Mouse (Mus musculus) stomach, embryonic 15.5 days (tissue): ENCODE data around the gene Vps37c. TPM values are rescaled to one million over a fixed set of nuclear protein-coding genes. Genes with fewer than 3 reads are reported as not detected.

Experiments
- ATAC-seq: fragments of 200-750 bp; cut with Nextera tagmentation; 2 replicates; pipeline ENCODE4 v1.8.0; 2017; ENCODE audit warnings: low read depth, moderate number of reproducible peaks, moderate TSS enrichment; ENCODE audit not compliant: insufficient read depth, low FRiP score
- H3K27ac ChIP-seq: fragments of 300-500 bp; sonication (generic); 2 replicates; pipeline ENCODE4 v1.5.1; 2015; ENCODE audit warnings: mild to moderate bottlenecking, inconsistent platforms
- H3K27me3 ChIP-seq: fragments of 300-500 bp; sonication (generic); replicated peaks from 2 replicates; pipeline ENCODE4 v1.6.1; 2015; ENCODE audit warnings: inconsistent platforms
- H3K36me3 ChIP-seq: fragments of 300-500 bp; sonication (generic); 2 replicates; pipeline ENCODE4 v1.6.1; 2015; ENCODE audit warnings: inconsistent platforms
- H3K4me1 ChIP-seq: fragments of 300-500 bp; sonication (generic); 2 replicates; pipeline ENCODE4 v1.6.1; 2015; ENCODE audit warnings: inconsistent platforms
- H3K4me2 ChIP-seq: fragments of 300-500 bp; sonication (generic); 2 replicates; pipeline ENCODE4 v1.6.1; 2015; ENCODE audit warnings: mild to moderate bottlenecking, inconsistent platforms
- H3K4me3 ChIP-seq: fragments of 300-500 bp; sonication (generic); replicated peaks from 2 replicates; pipeline ENCODE4 v1.5.1; 2015; ENCODE audit warnings: inconsistent platforms
- H3K9ac ChIP-seq: fragments of 300-500 bp; sonication (generic); 2 replicates; pipeline ENCODE4 v1.6.1; 2015; ENCODE audit warnings: inconsistent platforms
- H3K9me3 ChIP-seq: fragments of 300-500 bp; sonication (generic); 2 replicates; pipeline ENCODE4 v1.6.1; 2016; ENCODE audit warnings: inconsistent platforms
- WGBS: fragments of 180-500 bp; shearing (Covaris S2); methylation state at CpG from one replicate; pipeline ENCODE4 v1.1.7; 2015; 5-methylcytosine and 5-hydroxymethylcytosine counted together
- polyA plus RNA-seq: library from polyadenylated mRNA; unstranded; fragments of >200 nt; fragmentation: Nextera tagmentation; extraction: Ambion mirVana; gene quantifications from 2 replicates; pipeline ENCODE4 v1.2.1, GENCODE M21; 2015

The Vps37c gene
- polyA plus RNA-seq, 1 experiment from 2014 or later: 34.0 TPM

DNA sequence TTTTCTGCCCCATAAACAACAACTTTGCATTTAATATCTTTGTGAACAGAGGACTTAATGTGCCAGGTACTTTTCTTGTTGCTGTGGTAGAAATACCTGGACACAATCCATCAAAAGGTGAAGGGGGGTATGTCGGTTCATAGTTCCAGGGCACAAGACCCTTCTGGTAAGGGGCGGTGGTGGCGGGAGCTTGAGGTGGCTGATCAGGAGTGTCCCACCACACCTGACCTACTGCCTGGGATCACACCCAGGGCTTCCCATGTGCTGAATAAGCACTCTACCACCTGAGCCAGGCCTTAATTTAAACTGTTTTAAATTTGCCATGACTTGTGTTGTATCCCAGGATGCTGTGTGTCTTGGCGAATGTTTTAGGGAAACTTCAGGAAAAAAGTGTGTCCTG is 2.6 kb downstream of the Vps37c start:
- ATAC-seq: no peak
- Histone ChIP-seq H3K27ac (peak overlapping the region; percentile 96; the same call in 1 of the 2 replicates), H3K36me3 (no peaks in the 10 kb centered on the region), H3K27me3 (no peaks in the 10 kb centered on the region), H3K9ac (no peak overlapping the region), H3K4me1 (peaks cover 46% of the 10 kb centered on the region), H3K4me2 (peak overlapping the region; percentile 70; the same call in 1 of the 2 replicates), H3K4me3 (no peak overlapping the region), H3K9me3 (no peaks in the 10 kb centered on the region)
- WGBS: 78% methylated on average over 4 of the region's 4 CpGs

DNA sequence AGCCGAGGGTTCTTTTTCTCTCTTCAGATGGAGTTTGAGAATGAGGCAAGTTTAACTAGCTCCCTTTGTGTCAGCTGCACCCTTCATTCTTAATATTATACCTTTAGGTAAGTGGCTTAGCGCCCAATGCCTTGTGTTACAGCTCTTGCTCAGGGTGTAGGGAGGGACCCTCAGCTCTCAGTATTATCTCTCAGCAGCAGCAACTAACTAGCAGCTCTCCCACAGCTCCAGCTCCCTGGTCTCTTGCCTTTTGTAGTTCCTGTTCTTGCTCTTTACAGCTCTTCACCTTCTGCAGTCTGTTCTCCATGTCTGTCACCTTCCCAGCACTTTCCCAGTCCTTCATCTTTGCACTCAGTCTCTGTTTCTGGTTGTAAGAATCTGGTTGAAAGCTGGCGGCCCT is 3.1 kb downstream of the Vps37c start:
- 61% methylated on average over 3 of the region's 3 CpGs for WGBS
- Histone ChIP-seq H3K4me1 (peaks cover 50% of the 10 kb centered on the region), H3K9ac (no peak overlapping the region), H3K4me3 (no peak overlapping the region), H3K4me2 (no peak overlapping the region), H3K36me3 (no peaks in the 10 kb centered on the region), H3K27me3 (no peaks in the 10 kb centered on the region), H3K9me3 (no peaks in the 10 kb centered on the region), H3K27ac (peak overlapping the region; percentile 96; the same call in 1 of the 2 replicates)
- no peak for ATAC-seq

DNA sequence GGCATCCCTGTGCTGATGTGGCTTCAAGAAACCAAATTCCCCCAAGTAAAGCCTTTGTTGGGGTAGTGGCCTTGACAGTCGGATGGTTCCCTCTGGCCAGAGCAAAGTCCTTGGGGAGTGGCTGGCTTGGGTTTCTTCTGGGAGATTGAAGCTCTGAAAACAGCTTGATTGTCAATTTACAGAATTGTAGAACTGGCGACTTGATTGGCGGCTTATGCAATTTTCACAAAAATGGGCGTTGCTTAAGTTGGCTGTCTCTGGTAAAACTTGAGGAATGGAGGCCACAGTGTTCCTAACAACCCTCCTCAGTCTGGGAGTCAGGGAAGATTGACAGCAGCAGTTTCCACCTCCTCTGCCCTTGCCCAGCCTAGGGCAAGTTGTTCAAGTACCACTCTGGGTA is 3.8 kb downstream of the Vps37c start:
- Histone ChIP-seq H3K4me1 (peaks cover 57% of the 10 kb centered on the region), H3K4me2 (no peak overlapping the region), H3K9me3 (no peaks in the 10 kb centered on the region), H3K36me3 (no peaks in the 10 kb centered on the region), H3K9ac (no peak overlapping the region), H3K27me3 (no peaks in the 10 kb centered on the region), H3K27ac (peak overlapping the region; percentile 96; the same call in 1 of the 2 replicates), H3K4me3 (no peak overlapping the region)
- 79% methylated on average over 4 of the region's 4 CpGs for WGBS
- no peak for ATAC-seq

DNA sequence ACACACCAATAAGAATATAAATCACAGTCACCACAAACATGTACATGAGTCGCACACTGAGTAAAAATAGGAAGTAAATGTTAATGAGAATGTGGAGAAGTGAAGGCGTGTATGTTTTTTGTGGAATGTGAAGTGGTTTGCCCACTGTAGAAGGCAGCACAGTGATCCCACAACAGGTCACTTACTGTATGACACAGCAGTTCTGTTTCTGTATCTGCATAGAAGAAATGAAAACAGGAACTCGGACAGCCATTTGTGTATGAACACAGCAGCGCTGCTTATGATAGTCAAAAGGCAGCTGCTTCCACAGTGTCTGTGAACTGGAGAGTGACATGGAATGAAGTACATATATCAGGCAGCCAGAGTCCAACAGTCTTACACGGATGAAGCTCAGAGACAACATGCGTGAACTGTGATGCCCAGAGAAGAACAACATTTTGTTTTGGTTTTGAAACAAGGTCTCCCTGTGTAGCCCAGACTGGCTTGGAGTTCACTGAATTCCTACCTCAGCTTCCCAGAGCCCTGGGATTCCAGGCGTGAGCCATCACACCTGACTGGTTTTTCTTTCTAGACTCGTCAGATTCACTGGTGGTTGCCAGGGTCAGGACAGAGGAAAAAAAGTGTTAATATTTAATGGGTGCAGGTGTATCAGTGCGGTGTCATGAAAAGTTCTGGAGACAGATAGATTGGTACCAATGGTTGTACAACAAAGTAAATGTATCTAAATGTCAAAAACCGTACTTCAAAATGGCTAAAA is 5.6 kb downstream of the Vps37c start:
- H3K36me3 ChIP-seq: no peaks in the 10 kb centered on the region
- WGBS: 80% methylated on average over 10 of the region's 10 CpGs
- H3K9me3 ChIP-seq: no peaks in the 10 kb centered on the region
- no peak overlapping the region for H3K4me3 ChIP-seq
- no peak overlapping the region for H3K27ac ChIP-seq
- no peak overlapping the region for H3K4me2 ChIP-seq
- no peak for ATAC-seq
- no peaks in the 10 kb centered on the region for H3K27me3 ChIP-seq
- H3K4me1 ChIP-seq: peaks cover 70% of the 10 kb centered on the region
- no peak overlapping the region for H3K9ac ChIP-seq

DNA sequence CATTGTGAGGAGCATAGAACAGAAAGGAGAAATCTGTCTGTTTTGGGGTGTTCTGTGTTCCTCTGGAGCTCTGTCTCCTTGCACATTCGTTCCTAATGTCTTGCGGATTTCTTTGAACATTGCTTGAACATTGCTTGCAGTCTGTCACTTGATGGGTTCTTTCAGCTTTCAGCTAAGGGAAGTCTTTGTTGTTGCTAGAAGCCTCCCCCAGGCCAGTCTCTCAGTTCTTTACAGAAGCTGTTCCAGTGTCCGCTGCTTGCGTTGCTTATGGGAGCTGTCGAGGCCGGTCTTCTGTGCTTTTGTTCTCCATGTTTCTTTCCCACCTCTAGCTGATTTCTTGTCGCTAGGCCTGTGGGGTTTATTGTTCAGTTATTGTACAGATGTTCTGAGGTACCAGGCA is 7.3 kb downstream of the Vps37c start:
- H3K4me3 ChIP-seq: no peak overlapping the region
- 62% methylated on average over 7 of the region's 7 CpGs for WGBS
- H3K27me3 ChIP-seq: no peaks in the 10 kb centered on the region
- H3K9ac ChIP-seq: no peak overlapping the region
- no peak overlapping the region for H3K4me2 ChIP-seq
- H3K27ac ChIP-seq: peak overlapping the region; percentile 40; the same call in 1 of the 2 replicates
- no peak for ATAC-seq
- no peaks in the 10 kb centered on the region for H3K36me3 ChIP-seq
- H3K4me1 ChIP-seq: peaks cover 65% of the 10 kb centered on the region
- H3K9me3 ChIP-seq: no peaks in the 10 kb centered on the region

DNA sequence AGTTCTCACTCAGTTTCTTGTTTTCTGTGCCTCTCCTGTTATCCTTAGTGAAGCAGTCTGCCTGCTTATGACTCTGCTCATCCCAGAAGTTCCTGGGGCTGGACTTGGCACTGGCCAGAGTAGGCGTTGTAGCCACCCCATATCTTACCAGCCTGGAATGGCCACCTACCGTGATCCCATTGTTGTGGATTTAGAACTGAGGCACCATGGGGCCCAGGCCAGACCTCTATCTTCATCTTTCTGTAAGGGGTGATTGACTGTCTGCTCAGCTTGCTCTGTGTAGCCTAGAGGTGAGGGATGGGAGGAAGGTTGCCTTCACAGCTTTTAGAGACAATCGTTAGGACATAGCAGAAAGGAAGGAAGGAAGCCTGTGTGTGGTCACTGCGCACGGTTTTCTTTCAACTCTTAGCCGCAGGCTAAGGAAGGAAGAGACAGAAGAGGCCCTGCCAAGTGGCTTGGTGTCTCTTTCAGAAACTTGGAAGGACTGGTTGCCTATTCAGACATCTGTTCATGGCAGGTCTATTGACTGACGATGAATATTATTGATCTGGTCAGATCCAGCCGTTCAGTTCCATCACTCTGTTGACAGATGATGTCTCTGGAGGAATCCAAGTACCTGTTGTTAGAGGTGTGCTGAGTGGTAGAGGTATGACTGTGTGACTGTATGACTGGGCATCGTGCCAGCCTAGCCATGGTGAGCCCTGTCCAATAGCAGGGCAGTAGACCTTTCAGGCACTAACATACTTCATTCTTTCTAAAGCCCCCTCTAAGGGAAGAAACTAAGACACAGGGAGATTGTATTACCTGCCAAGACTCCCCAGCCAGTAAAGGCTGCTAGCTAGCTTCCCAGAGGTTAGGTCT is 9.8 kb downstream of the Vps37c start:
- no peak for ATAC-seq

DNA sequence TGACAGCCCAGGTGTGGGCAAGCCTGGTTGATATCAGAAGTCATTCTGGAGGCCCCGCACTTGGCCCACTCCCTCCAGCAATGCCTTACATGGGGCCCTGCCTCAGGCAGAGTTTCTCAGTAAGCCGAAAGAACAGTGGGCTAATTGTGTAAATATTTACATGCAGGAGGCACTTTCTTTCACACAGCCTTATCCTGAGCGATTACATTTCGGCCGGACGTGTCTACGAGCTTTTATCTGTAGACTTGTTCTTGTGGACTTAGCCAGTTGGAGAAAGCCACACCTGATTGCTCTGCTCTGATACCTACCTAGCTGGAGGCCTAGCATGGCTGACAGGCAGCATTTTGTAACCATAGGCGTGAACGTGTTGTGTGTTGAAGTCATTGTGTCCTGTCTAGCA is 11.3 kb downstream of the Vps37c start:
- Histone ChIP-seq H3K27me3 (no peaks in the 10 kb centered on the region), H3K36me3 (no peaks in the 10 kb centered on the region), H3K27ac (peak overlapping the region; percentile 83), H3K9ac (no peak overlapping the region), H3K4me2 (peak overlapping the region; percentile 27), H3K4me3 (no peak overlapping the region), H3K9me3 (no peaks in the 10 kb centered on the region), H3K4me1 (peaks cover 56% of the 10 kb centered on the region)
- peak; percentile 87 for ATAC-seq
- WGBS: 17% methylated on average over 9 of the region's 9 CpGs

More for the DNA sequence above, 9.8 kb downstream of the Vps37c start:
- no peak overlapping the region for H3K4me2 ChIP-seq
- WGBS: 77% methylated on average over 9 of the region's 9 CpGs
- H3K27ac ChIP-seq: peak overlapping the region; percentile 83
- H3K36me3 ChIP-seq: no peaks in the 10 kb centered on the region
- peaks cover 57% of the 10 kb centered on the region for H3K4me1 ChIP-seq
- H3K4me3 ChIP-seq: no peak overlapping the region
- no peak overlapping the region for H3K9ac ChIP-seq
- no peaks in the 10 kb centered on the region for H3K27me3 ChIP-seq
- H3K9me3 ChIP-seq: no peaks in the 10 kb centered on the region

DNA sequence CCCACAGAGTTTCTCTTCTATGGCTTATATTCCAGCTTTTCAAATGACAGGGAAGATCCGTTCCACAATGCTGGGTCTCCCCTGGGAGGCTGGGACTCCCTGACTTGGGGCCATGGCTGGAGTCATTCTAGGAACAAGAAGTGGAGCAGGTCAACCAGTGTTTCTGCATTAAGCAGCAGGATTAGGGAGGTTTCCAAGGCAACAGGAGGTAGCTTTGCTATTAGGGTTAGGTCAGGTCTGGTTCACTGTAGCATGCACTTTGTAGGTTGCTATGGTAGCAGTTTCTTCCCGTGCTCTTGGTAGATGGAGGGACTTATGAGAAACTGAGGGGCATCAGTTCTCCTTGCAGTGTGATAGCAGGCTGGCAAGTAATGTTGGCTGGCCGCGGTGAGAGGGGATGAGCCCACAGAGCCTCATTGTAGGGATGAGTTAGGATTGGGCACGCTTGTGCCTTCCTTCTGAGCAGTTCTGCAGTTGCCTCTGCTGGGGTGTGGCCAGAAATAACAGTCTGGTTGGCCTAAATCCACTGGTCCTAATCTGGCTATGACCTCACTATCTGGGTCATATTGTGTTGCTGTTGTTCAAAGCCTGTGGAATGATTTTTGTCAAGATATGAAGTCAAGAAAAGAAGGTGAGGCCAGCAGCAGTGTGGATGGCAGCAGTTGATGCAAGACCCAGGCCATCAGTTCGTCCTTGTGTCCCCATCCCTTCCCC is 12.6 kb downstream of the Vps37c start:
- Histone ChIP-seq H3K4me1 (peaks cover 45% of the 10 kb centered on the region), H3K4me3 (no peak overlapping the region), H3K4me2 (no peak overlapping the region), H3K36me3 (no peaks in the 10 kb centered on the region), H3K27ac (peak overlapping the region; percentile 40), H3K9ac (no peak overlapping the region), H3K27me3 (no peaks in the 10 kb centered on the region), H3K9me3 (no peaks in the 10 kb centered on the region)
- no peak for ATAC-seq
- WGBS: 71% methylated on average over 6 of the region's 6 CpGs

DNA sequence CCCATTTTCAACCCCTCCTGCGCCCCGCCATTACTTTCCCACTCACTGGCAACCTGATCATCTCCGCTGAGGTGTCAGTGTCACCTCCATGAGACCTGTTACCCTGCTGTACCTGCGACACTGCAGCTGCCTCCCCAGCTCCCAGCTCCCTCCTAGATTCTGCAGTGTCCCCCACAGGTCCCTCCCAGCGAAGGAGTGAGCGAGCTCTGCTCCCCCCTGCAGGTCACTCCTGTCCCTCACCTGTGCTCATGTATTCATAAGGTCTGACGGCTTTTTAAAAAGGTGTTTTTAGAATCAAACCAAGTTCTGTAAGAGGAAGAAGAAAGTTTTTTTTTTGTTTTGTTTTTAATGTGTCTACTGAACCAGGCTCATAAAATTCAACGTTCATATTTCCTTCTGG is 13.6 kb downstream of the Vps37c start:
- Histone ChIP-seq H3K4me1 (peaks cover 37% of the 10 kb centered on the region), H3K36me3 (peaks cover 8% of the 10 kb centered on the region; the same call in 1 of the 2 replicates), H3K9ac (no peak overlapping the region), H3K27ac (no peak overlapping the region), H3K9me3 (no peaks in the 10 kb centered on the region), H3K4me3 (no peak overlapping the region), H3K4me2 (no peak overlapping the region), H3K27me3 (no peaks in the 10 kb centered on the region)
- ATAC-seq: no peak
- 74% methylated on average over 8 of the region's 8 CpGs for WGBS

DNA sequence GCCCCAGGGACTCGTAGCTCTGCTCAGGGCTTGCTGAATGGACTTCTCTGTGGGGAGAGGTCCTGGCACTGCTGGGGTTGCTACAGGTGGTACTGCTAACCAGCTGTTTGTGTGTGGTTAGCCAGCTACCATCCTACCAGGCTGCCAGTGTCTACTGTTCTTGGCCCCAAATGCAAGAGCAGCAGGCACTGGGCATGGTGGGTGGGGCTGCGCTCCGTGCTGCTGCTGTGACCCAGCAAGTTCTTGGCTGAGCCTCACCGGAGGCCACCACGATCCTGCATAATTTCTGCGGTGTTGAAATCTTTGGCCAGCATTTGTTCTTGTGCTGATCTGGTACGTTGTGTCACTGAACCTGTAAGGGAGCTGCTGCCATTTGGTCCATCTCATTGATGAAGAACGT is 14.9 kb downstream of the Vps37c start:
- 86% methylated on average over 8 of the region's 8 CpGs for whole genome bisulfite sequencing
- ATAC-seq: no peak
- no peaks in the 10 kb centered on the region for H3K9me3 ChIP-seq
- H3K27ac ChIP-seq: no peak overlapping the region
- peaks cover 24% of the 10 kb centered on the region for H3K4me1 ChIP-seq
- H3K9ac ChIP-seq: no peak overlapping the region
- peaks cover 15% of the 10 kb centered on the region for H3K36me3 ChIP-seq
- no peak overlapping the region for H3K4me2 ChIP-seq
- H3K4me3 ChIP-seq: no peak overlapping the region
- H3K27me3 ChIP-seq: no peaks in the 10 kb centered on the region

DNA sequence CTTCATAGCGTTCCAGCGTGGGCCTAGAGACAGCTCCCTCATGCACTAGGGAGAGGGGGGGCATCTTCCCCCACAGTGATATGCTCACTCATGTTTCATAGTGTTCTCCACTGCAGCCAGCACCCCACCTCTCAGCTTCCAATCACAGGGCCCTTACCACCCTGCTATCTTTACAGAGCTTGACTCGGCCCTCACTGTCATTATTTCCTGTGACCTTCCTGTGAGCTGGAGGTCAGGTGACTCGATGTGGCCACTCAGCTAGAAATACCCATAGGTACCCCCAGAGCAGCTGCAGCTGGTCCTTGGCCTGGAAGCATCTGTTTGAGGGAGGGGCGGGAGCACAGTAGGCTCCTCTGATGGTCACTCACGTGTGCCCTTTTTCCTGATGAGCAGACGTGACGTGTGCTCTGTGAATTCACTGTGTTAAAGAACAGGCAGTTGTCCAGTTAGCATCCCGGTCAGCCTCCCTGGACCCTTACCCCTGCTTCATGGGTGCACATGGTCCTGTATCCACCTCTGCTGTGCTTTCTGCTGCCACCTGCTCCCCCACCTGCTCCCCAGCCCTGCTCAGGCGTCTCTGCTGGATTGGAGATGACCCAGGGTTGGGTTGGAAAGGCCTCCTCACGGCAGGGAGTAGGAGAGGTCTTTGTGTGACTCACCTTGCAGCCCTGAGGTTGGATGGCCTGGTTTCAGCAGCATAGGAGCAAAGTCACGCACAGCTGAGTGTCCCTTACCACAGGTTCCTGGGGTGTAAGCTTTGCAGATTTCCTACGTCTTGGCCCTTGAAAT is 18.7 kb downstream of the Vps37c start:
- Histone ChIP-seq H3K27ac (no peak overlapping the region), H3K27me3 (no peaks in the 10 kb centered on the region), H3K36me3 (peaks cover 27% of the 10 kb centered on the region), H3K9ac (no peak overlapping the region), H3K9me3 (no peaks in the 10 kb centered on the region), H3K4me1 (peaks cover 16% of the 10 kb centered on the region), H3K4me3 (no peak overlapping the region), H3K4me2 (no peak overlapping the region)
- 76% methylated on average over 13 of the region's 13 CpGs for WGBS
- no peak for ATAC-seq
